Mouse (Mus musculus) gastrocnemius, adult 8-10 months (tissue): ENCODE results near the gene Ankdd1a. TPM values are rescaled to one million over a fixed set of nuclear protein-coding genes. Genes with fewer than 3 reads are reported as not detected.

Source experiments
- DNase-seq, 2 experiments: peaks; one replicate each; pipeline ENCODE4 v3.0.0; 2022; ENCODE audit warnings: low spot score in 2 of 2
- total RNA-seq, 4 experiments: library from RNA; stranded (reverse); gene quantifications; 2 replicates each; pipeline ENCODE4 v1.2.4; 2022

The Ankdd1a gene
- not detected for total RNA-seq

DNA sequence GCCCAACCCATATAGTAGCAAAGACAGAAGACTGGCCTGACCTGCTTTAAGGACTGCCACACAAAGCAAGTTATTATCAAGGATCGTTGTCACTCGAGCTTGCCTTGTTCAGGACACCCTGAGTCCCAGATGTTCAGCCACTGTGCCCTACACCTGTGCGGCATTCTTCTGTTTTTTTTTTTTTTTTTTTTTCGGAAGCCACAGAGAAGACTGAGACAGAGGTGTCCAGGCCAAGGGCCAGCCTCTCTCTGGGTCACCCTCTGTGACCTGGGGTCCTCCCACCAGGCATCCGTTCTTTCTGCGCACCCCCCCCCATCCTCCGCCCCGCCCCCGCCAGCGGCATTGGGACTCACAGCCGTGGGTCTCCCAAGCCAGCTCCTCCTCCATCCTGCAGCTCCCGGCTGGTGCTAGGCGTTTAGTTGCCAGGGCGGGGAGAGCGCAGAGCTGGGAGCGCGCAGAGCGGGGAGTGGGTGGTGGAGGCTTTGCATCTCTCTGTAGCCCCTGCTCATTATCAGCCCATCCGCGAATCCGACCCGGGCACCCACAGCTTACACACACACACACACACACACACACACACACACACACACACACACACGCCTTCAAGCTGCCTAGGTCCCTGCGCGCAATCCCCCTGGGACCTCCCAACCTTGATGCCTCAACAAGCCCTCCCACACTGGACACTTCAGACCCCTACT is at the start of gene Ankdd1a:
Ankdd1a (minus strand) TSS at position 387 of the 698 bp plus-strand sequence.
- no peak for DNase-seq

DNA sequence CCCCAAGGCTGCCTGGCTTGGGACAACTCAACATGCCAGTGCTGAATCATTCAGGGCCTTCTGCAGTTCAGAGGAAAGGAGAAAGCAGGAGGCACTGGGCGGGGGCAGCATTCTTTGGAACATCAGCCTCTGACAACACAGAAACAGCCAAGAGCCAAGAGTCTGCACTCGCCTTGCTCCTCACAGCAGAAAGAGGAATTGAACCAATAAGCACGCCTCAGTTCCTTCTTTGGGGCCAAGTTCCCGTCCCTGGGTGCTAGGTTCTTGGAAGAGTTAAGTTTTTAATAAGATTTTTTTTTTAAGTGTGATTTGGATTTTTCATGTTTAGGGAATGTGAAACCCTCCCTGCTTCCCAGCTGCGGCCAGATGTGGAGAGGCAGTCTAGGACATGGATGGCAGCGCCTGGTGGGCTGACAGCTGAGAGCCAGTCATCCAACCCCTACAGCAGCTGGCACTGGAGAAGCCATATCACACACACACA is 49.5 kb upstream of the Ankdd1a start:
- peak; percentile 57 to 64 for DNase-seq

DNA sequence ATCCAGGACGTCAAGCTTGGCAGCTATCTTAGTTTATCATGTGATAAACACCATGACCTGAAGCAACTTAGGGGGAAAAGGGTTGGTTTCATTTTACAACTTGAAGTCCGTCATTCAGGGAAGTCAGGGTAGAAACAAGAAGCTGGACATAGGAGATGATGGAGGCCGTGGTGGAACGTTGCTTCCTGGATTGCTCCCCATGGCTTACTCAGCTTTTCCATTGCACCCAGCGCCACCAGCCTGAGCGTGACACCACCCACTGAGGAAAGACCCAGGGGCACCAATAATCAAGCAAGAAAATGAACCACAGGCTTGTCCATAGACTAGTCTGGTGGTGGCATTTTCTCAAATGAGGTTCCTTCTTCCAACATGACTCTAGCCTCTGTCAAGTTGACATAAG is 48.8 kb upstream of the Ankdd1a start:
- DNase-seq: no peak

DNA sequence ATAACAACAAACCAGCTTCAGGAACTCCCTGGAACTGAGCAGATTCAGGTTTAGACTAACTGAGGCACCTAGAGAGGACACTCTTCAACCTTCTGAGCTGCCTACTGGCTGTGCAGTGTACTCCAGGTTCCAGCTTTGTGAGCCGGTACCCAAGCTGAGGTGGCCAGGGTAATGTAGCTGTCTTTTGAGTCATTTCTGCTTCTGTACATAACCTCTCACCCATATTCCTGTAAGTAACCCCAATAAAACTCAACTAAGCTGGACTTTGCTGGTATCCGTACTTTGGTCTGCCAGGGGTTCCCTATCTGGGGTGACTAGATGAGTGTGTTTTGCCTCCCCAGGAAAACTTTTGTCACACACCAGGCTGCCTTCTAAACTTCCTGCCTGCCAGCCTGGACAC is 44.7 kb upstream of the Ankdd1a start:
- DNase-seq: no peak

DNA sequence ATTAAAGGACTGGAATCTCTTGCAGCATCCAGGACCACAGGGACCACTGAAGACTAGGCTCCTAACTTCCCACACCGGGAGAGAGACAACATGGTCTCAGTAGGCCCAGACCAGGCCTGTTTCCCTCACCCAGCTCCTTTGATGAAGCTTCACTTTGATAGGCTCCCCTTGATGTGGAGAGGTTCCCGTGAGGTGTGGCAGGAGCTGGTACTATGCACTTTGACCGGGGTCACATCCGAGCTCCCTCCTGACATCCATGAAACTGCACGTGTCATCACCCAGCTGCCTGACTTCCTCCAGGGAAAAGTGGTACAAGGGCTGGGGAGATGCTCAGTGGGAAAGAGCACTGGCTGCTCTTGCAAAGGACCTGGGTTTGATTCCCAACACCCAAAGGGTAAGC is 43.1 kb upstream of the Ankdd1a start:
- DNase-seq: no peak

DNA sequence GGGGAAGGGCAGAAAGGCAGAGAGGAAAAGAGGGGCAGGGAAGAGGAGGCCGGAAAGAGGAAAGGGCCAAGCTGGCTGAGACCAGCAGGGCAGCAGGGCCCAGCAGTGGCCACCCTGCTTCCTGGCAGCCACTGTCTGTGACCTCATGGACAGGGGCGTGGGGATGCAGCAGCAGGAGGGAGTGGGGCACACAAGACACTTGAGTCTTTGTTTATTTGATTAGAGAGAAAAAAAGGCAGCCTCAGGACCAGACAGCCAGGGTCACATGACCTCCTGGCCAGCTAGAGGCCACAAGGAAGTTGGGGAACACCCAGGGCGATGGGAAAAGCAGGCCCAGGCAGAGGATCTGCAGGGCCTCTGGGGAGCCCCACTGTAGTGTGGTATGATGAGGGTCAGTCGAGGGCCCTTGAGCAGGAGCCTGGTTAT is 42.1 kb upstream of the Ankdd1a start:
- DNase-seq: peak; percentile 18 to 61

DNA sequence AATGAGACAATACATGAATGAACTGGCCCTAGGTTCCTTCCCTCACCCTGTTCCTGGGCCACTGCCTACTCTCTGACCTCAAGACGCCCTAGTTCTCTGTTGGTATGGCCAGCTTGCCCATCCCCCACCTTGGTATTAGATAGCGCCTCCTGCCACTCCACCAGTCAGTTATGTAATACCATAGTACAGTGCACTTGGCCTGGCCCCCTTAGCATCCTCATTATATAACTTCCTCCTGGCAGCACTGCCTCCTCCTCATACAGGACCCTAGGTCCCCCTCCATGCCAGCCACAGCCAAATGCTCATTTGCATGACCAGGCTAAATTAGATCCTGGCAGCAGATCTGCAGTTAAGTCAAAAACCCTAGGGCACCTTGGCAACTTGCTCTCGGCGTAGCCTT is 41.0 kb upstream of the Ankdd1a start:
- peak; percentile 76 to 85 for DNase-seq

DNA sequence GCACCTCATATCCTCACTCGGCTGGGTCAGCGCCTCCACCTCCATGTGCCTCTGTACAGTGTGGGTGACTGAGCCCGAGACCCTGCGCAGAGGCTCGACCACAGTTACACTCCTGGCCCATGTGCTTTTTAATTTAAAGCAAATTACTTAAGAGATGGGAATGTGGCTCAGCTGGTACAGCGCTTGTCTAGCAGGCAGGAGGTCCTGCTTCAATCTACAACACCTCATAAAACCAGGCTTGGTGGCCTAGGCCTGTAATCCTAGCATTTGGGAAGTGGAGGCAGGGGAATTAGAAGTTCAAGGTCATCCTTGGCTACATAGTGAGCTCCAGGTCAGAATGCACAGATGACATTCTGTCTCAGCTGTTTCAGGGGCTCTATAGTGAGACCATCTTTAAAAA is 38.8 kb upstream of the Ankdd1a start:
- DNase-seq: no peak

DNA sequence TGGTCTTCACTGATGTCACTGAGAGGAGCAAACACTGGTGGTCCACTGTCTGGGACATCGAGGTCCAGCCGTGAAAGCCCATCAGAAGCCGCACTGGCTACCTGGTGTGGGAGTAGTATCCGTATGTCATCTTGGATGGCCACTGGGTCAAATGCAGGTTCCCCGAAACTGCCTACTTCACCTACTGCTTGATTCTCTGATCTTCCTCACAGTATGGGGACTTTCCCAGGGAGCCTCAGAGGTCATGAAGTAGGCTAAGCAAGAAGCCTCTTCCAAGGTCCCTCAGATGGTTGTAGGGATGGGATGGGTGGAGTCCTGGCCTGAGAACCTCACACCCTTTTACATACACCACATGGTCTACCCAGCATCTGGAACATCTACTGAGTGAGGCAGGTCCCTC is 37.0 kb upstream of the Ankdd1a start:
- DNase-seq: no peak

DNA sequence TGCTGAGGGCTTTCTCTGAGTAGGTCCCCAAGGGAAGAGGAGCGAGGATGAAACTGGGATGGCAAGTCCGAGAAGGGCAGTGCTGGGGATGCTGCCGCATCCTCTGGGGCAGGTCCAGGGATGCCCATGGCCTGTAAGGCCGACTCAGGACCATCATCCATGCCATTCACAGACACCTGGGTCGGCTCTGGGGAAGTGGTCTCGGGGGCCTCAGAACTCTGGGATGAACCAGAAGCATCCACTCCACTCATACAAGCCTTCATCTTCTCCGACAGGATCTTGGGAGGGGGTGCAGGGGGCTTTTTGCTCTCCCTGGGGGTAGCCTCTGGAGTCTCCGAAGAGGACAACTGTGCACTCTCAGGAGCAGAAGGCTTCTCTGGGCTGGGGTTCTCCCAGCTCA is 36.4 kb upstream of the Ankdd1a start:
- no peak for DNase-seq

DNA sequence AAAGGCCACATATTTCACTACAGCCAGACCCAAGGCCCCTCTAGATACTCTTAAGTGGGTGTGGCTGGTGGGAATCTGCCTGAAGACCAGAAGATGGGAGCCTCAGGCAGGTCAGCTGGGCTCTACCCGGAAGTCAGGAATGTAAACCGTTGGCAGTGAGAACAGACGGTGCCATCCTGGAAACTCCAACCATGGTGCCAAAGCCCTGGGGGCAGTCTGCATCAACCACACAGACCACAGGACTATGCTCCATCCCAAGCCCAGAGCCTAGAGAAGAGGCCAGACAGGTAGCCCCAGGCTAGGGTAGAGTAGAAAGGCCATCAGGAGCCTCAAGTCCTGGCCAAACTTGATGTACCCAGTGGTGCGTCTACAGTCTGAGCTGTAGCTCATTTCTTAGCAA is 35.6 kb upstream of the Ankdd1a start:
- DNase-seq: no peak

DNA sequence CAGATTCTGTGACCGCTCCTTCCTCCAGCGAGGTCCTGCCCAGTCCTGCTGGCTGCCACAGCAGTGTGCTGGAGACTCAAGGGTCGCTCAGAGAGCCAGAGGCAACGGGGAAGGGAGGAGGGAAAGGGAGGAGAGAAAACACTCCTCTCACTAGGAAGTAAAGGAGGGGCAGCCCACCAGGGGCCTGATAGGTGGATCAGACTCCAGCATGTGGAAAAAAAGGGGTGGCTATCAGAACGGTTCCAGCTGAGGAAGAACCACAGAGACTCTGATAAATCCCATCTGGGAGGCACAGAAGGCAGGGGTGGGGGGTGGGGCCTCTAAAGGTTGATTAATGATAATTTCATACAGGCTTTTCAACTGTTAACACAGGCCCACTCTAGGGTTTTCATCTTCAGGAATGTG is 35.0 kb upstream of the Ankdd1a start:
- DNase-seq: no peak

DNA sequence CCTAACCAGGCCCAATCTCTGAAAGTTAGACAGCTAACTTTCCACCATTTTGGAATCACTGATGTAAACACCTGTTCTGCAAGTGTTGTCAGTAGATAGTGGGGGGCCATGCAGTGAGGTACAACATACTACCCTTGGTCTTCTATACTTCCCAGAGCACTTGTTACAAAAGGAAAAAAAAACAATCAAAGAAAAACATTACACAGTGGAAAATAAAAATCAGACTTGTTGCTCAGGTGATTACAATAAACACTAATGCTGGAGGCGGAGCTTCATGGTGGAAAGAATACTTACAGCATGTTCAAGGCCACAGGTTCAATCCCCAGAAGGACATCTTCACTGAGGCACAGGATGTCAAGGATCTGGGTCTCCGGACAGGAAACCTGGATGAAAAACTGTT is 32.7 kb upstream of the Ankdd1a start:
- no peak for DNase-seq

DNA sequence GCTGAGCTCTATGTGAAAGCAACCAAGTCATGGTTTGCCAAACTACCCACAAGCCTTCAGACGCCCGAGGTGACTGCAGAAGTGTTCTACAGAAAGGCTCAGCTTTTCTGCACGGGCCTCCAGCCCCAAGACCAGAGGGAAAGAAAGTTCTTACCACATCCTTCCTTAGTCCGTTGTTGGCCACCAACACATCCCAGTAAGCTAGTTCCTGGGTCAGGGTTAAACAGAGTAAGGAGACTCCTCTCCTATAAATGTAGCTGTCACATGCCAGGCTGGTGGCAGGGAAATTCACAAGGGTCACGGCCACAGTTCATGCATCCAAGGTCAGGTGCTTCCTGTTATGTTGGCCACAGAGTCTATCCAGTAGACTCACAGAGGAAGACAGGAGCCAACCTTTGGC is 32.1 kb upstream of the Ankdd1a start:
- no peak for DNase-seq

DNA sequence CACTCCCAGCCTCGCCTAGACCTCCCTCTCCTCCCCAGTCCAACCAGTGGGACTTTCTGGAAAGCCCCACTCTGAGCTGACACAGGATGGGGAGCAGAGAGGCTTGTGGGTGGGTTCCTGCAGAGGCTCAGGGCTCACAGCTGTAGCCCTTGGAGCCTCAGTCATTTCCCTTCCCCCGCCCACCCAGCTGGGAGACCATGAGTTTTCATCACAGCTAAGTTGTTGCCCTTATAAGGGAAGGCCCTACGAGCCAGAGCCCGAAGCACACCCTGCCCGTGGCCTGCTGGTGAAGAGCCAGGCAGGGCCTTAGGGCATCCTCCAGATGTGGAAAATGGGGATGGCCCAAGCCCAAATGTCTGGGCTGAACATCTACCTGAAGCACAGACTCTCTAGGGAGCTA is 31.0 kb upstream of the Ankdd1a start:
- DNase-seq: peak; percentile 59 to 75

DNA sequence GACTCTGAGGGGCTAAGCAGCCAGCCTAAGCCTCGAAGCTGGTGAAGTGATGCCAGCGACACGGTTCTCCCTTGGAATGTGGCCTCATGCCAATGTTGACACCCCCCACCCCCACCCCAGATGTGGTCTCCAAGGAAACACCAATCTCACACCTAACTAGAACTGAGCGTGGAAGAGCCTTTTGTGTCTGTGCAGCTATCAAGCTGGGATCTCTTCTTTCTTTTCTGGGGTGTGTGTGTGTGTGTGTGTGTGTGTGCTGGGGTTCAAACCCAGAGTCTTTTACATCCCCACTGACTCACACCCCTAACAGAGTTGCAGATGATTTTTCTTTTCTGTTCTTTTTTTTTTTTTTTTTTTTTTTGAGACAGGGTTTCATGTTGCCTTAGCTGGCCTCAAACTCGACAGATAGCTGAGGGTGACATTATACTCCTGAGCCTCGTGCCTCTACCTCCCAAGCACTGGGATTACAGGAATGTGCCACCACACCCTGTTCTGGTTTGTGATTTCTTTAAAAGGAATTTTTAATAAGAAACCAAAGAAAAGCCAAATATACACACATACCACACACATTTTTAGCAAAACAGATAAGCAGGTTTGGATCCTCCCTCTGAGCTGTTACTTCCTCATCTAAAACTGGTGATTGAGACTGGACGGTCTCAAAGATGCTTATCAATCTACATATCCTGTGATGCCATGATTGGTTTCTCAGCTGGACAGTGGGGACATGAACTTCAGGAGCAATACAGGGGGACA is 30.3 kb upstream of the Ankdd1a start:
- no peak for DNase-seq

DNA sequence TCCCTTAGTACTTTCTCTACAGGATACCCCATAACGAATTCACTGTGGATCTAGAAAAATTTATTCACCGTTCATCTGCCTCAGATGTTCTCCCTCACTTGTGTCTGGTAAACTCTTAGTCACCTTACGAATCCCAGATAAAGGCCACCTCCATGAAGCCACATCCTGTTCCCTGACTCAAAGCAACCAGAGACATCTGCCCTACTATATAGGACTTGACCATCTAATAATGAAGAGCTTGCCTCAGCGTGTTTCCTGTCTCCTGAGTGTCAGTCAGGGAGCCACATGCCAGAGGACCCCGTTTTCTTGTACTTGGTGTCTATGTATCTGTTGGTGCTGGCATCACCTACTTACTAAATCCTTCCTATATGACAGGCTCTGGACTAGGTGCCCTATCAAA is 29.6 kb upstream of the Ankdd1a start:
- DNase-seq: no peak

DNA sequence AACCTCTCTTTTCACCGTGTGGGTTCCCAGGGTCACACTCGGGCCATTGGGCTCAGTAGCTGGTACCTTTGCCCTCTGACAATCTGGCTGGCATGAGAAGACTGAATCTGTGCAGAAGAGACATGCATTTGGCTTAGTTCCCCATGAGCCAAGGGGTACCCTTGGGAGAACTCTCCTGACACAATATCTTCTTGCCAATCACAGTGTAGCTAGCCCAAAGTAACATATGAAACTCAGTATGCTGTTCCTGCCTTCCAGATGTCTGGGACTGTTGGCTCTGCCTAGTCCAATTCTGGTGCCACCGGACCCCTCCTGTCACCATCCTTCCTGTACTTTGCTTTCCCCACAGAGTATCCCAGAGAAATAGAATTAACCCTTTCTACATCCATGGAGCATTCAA is 29.1 kb upstream of the Ankdd1a start:
- no peak for DNase-seq

DNA sequence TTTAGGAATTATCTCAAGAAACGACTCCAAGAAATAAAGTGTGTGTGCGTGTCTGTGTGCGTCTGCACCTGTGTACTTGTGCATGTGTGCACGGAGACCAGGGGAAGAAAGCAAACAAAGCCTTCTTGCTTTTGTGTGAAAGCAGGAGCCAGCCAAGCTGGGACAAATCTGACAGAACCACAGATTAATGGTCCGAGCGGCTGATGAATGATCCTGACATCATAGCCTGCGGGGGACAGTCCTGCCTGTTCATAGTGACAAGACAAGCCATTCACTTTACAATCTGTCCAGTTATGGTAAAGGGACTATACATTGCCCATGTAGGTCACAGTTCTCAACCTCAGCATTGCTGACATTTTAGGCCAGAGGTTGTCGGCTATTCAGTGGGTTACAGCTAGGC is 28.3 kb upstream of the Ankdd1a start:
- DNase-seq: no peak

DNA sequence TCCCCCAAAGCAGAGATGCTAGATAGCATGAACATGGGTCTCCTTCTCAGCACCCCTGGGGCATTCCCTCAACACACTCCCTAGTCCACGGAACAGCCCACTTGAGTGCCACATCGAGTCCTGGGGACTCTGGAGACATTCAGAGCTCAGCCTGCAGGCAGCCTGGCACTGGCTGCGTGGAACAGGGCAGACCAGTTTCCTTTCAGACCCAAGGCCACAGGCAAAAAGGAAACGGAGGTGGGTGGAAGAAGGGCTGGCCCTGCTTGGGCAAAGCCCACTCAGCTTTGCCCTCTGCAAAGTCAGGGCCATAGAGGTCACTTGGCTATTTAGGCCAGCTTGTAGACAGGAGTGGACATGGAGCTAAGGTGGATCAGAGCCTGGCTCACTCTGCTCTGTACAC is 27.9 kb upstream of the Ankdd1a start:
- no peak for DNase-seq

DNA sequence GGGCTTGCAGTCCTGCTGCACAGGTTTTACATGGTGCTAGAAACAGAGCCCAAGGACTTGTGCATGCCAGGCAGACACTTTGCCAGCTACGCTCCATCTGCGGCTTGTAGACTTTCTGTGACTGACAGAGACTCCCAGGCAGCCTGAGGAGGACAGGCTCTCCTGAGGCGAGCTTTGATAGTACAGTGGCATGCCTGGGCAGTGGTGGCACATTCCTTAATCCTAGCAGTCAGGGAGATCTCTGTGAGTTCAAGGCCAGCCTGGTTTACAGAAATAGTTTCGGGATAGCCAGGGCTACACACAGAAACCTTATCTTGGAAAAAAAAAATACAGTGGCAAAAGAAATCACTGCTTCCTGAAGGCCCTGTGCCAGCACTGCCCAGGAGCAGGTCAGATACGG is 27.1 kb upstream of the Ankdd1a start:
- no peak for DNase-seq

DNA sequence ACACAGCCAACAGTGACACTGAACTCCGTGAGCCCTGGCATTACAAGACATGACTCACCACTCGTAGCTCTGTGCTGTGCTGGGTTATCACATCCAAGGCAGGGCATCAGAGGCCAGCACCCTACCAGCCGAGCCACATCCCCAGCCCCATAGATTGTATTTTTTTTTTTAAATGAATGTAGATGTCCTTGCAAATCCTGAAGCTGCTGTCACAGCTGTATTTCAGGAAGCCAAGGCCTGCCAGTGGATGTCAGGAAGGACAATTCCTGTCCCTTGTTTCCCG is 26.4 kb upstream of the Ankdd1a start:
- DNase-seq: no peak
